Mouse (Mus musculus): ENCODE measurements around the gene Syde1.

Syde1 gene

DNA sequence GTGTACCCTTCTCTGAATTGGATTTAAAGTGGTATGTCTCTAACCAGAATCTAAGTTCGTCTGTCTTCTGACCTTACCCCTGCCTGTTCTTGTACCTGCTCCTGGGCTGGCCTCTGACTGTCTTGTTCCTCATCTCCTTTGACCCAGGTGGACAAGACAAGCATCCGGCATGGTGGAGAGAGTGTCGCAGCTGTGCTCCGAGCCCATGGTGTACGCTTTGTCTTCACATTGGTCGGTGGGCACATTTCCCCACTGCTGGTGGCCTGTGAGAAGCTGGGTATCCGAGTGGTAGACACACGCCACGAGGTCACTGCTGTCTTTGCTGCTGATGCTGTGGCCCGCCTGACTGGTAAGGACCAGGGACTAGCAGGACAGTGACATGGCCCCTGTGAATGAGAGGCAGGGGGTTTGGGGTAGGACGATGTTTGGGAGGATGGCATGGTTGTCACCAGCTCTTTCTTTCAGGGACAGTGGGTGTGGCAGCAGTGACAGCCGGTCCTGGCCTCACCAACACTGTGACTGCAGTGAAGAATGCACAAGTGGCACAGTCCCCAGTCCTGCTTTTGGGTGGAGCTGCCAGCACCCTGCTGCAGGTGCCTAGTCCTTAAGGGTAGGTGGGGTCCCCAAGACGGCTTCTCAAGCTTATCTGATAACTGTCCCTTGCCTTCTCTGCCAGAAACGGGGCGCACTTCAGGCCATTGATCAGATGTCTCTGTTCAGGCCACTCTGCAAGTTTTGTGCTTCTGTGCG lies 15.2 kb downstream of the Syde1 start:
- CTCF ChIA-PET: no interaction called here

GRCm38 (mm10) chr10:78575690-78576089 lies 16.1 kb downstream of the Syde1 start:
- CTCF ChIA-PET: no interaction called here

GRCm38 (mm10) chr10:78575105-78575632 lies 16.6 kb downstream of the Syde1 start:
- CTCF ChIA-PET: no interaction called here

DNA sequence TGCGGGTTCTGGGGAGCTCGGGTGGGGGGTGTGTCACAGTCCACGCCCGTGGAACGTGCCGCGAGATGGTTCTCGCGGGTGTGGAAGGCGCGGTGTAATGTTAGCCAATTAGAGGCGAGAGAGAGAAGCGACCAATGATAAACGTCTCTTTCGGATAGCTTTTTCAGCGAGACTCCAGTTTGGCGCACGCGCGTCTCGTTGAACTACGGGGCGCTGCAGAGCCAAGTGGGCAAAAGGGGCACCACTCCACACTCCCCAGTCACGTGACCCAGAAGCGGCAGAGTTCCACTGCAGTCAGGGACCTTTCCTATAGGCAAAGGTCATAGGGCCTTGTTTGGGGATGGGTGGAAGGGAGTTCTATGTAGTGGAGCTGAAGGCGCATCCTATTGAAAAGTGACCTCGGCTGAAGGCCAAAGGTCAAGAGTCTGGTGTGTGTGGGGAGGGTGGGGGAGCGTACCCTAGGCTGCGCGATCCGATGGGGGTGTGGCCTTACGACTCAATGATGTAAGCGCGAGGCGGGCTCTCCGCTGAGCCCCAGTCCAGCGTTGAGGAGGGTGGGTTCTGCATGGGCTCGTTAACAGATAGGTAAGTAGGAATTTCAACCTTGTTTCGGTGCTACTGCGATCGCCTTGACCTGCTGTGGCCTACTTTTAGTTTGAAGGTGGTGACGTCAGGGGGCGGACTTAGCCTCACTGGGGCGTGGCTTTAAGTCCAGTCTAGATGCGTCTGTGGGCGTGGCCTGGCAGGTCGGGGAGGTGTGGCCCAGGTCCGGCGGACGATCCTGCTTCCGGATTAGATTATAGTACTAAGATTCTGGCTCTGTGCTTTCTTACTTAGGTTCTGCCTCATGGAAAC lies 17.3 kb downstream of the Syde1 start, which contains the start of gene Ilvbl:
Gene Ilvbl (plus strand): TSS at position 97 of the 855 bp plus-strand sequence.
- CTCF ChIA-PET: no interaction called here

- CTCF ChIA-PET: interaction anchor here (0.7 kb wide), 1 partner anchor 50 kb away, joined by 3 read pairs; no protein-coding TSS in a partner anchor
Observed at GRCm38 (mm10) chr10:78573226-78573625, 18.5 kb downstream of the Syde1 start.

DNA sequence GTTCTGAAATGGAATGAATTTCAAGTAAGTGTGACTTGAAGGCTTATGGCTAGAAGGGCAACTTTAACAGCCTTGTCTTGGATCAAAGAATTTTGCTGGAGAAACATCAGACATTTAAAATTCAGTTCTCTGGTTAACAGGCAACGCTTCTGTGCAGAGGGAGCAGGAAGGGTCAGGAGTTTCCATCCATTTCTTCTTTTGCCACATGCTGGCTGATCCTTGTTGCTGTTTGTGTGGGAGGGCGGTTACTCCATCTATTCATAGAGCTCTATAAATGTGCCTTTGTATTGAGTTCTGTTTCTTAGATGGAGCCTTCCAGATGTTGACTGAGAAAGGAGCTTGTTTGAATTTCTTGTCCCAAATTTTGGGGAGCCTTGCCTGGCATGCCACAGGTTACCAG lies 20.9 kb downstream of the Syde1 start:
- CTCF ChIA-PET: no interaction called here

- CTCF ChIA-PET: no interaction called here
Observed at GRCm38 (mm10) chr10:78570416-78570815, 21.3 kb downstream of the Syde1 start.

- CTCF ChIA-PET: no interaction called here
Observed at GRCm38 (mm10) chr10:78569686-78570085, 22.1 kb downstream of the Syde1 start.

GRCm38 (mm10) chr10:78569191-78569590 lies 22.6 kb downstream of the Syde1 start:
- CTCF ChIA-PET: no interaction called here

GRCm38 (mm10) chr10:78565070-78565469 lies 26.7 kb downstream of the Syde1 start:
- CTCF ChIA-PET: no interaction called here

DNA sequence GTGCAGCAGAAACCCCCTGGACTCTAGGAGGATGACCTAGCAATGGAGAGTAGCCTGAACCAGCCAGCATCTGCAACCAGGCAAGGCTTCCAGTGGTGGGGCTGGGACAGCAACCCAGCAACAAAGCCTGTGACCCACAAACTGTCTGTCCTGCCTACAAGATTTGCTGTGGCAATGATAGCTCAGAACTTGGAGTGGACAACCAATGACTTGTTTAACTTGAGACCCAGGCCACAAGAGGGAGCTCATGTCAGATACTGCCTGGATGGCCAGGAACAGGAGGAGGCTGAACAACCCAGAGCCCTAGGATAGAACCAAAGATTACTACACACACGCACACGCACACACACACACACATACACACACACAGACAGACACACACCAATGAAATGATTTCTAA lies 50.8 kb downstream of the Syde1 start:
- CTCF ChIA-PET: no interaction called here
